Mouse (Mus musculus) adrenal gland (tissue): Measurements from ENCODE around the gene Mybpc3.

ENCODE experiments used
- intact Hi-C: fragments of 180-260 bp; cut with DNase I; formaldehyde crosslinking; loops from one replicate; pipeline ENCODE4 v1.15.1; 2025

Mybpc3 gene

GRCm38 (mm10) chr2:91162952-91163351 is 45.0 kb downstream of the Mybpc3 start:
- intact Hi-C loops, result no loop called here

DNA sequence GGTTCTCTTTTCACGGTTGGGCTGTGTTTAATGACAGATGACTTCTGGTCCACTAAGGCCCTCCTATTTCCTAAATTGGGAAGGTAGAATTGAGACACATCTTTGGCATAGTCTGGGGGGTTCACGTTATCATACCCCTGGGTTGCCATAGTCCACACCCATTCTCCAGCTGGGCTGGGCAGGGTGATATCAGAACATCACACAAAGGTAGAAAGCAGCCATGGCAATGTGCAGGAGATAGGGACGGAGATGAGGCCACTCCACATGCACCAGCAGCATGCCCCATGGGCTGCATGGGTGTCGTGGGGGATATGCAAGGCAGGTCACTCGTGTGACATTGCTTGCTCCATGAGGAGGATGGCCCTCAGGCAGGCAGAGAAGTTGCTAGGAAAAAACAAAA is 45.6 kb downstream of the Mybpc3 start:
- intact Hi-C loops, result no loop called here

DNA sequence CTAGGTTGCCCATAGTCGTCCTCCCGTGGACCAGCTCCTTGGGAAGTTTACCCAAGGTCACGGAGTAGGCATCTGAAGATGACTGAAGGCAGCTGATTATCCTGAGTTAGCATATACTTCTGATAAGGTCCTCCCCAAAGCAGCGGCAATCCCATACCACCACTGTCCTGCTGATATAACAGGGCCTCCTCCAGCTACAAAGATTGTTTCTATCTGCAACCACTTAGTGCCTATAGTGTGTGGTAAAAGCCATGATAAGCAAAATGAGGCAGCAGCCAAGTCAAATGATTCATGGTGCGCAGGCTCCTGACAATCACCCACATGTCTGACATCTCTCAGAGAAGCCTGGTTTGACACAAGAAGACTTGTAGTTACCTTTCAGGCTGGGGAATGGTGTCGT is 47.0 kb downstream of the Mybpc3 start:
- intact Hi-C loops, result no loop called here

- intact Hi-C loops, result no loop called here
These were observed 49.7 kb downstream of the Mybpc3 start for GRCm38 (mm10) chr2:91167629-91168028.

- intact Hi-C loops, result no loop called here
These were observed 51.8 kb downstream of the Mybpc3 start for GRCm38 (mm10) chr2:91169587-91170322.

DNA sequence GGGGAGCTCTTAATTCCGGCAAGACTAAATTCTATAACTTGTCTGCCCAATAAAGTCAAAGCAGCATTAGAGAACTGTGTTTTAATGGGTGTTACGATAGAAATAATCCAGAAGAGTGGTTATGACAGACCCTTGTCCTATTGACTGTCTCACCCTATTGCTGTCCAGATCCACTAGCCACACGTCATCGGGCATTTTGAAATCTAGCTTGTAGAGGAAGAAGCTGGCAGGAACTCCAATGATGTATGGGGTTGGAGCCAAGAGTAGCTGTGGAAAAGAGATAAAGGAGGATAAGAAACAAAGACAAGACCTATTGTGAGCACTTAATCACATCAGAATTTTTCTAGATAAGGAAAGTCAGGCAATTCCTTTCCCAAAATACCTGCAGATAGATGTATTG is 57.5 kb downstream of the Mybpc3 start:
- intact Hi-C loops, result no loop called here

DNA sequence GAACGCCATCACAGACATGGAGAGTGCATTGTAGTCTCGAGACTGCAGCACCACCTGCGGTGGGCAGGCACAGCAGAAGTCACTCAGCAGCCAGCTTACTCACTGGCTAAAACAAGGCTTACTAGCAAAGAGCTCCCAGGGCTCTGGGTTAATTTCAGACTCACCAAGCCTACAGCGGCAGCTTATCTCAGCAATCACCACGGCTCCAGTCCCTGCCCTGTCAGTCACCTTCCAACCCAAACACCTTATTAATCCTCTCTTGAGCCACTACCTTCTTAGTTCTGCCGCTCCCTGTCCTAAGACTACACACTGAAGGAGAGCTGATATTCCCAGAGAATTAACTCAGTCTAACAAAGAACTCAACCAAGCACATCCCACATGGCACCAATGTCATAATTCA is 58.3 kb downstream of the Mybpc3 start:
- intact Hi-C loops, result no loop called here

GRCm38 (mm10) chr2:91179825-91180224 is 61.9 kb downstream of the Mybpc3 start:
- intact Hi-C loops, result no loop called here

DNA sequence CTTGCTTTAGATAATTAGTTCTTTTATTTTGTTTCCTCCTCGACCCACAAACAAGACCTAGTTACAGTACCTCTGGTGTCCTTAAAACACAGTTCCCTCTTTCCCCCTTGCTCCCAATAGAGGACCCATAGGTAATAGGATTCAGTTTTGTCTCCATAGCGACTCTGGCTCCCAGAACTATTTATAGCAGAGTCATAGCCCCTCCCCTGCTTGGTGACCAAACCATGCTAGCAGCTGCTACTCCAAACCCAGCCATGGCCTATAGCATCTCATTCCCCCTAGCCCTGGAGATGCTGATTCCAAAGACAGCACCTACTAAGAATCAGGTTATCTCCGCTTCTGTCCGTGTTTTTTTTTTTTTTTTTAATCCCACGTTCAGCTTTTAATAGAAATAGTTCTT is 62.8 kb downstream of the Mybpc3 start:
- intact Hi-C loops, result no loop called here

DNA sequence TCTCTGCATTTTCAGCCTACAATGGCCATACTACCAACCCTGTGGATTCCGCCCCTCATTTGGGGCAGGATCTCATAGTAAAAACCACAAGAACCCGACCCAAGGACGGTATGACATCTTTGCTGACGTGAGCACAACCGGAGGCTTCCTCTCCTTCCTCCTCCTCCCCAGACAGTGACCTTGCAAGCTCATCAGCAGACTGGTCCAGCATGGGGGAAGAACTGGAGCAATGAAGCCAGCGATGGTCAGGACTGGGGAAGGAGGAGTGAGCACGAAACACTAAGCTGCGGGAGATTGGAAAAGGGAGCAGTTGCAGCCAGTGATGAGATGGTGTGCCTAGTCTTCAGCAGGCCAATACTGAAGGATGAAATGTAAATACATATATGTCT is 64.1 kb downstream of the Mybpc3 start:
- intact Hi-C loops, result no loop called here

DNA sequence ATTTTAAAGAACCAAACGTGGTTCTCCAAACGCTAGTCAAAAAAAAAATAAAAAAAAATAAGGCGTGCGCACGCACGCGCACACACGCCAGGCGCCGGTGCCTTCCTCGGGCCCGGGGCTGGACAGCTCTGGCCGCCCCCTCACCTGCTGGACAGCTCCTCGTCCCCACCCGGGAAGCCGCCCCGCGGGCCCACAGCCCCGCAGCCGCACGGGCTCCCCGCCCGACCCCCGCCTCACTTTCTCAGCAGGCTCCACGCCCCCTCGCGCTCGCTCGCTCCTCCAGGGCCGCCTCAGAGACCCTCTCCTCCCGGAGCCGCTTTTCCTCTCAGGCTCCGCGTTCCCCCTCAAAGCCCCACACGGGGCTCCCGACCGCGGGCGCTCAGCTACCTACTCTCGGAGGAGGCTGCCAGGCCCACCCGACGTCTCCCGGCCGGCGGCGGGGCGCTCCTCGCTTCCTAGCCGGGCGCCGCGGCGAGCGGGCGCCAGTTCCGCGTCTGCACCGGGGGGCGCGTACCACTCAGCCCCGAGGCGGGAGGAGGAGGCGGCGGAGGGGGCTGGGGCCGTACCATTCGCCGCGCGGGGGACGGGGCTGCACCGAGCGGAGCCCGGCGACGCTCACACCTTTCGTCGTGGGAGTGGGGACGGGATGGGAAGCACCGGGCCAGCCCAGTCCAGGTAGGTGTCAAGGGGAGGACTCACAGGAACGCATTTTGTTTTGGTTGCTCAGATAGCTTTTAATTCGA is 64.6 kb downstream of the Mybpc3 start:
- intact Hi-C loops, result no loop called here

- intact Hi-C loops, result no loop called here
These were observed 65.2 kb downstream of the Mybpc3 start for GRCm38 (mm10) chr2:91183148-91183513.

- intact Hi-C loops, result no loop called here
These were observed 65.9 kb downstream of the Mybpc3 start, which contains the start of gene Madd for GRCm38 (mm10) chr2:91183711-91184405. TSS of gene Madd (minus strand) at chr2:91183837.
